Mouse (Mus musculus) heart, postnatal 14 days (tissue): Measurements from ENCODE around the gene Myo18b. TPM values are rescaled to one million over a fixed set of nuclear protein-coding genes. Genes with fewer than 3 reads are reported as not detected.

Source experiments
- DNase-seq, 2 experiments: peaks; one replicate each; pipeline ENCODE4 v3.0.0; 2021 to 2022
- intact Hi-C: fragments of 180-260 bp; cut with DNase I; formaldehyde crosslinking; loops from one replicate; pipeline ENCODE4 v1.15.1; 2025
- total RNA-seq, 2 experiments: library from RNA; stranded (reverse); gene quantifications; 2 replicates each; pipeline ENCODE4 v1.2.3; 2021

Myo18b gene
- total RNA-seq, 2 experiments from 2014 or later, result 239 to 240 TPM

DNA sequence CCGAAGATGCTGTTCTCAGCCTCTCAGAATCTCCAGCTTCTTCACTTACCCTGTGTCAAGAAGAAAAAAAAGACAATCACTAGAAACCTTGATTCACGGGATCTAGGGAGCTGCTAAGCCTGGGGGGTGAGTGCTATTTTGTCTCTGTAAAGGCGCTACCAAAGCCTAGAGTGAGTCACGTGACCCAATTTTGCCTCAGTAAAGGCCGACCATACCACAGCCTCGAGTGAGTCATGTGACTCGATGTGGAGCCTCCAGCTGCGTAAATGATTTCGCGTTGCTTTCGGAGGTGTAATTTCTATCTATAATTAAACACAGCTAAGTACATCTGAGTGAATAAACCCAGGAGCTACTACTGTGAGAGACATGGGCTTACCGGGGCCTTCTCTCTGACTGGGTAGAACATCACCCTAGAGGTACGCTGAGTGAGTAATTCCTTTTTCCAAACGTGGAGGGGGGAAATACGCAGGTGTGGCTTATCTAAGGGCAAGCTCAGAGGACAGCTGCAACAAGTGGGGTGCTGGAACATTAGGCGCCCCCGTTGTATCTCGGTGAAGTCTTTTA is 202.8 kb downstream of the Myo18b start:
- intact Hi-C loops, result no loop called here
- DNase-seq, result no peak

DNA sequence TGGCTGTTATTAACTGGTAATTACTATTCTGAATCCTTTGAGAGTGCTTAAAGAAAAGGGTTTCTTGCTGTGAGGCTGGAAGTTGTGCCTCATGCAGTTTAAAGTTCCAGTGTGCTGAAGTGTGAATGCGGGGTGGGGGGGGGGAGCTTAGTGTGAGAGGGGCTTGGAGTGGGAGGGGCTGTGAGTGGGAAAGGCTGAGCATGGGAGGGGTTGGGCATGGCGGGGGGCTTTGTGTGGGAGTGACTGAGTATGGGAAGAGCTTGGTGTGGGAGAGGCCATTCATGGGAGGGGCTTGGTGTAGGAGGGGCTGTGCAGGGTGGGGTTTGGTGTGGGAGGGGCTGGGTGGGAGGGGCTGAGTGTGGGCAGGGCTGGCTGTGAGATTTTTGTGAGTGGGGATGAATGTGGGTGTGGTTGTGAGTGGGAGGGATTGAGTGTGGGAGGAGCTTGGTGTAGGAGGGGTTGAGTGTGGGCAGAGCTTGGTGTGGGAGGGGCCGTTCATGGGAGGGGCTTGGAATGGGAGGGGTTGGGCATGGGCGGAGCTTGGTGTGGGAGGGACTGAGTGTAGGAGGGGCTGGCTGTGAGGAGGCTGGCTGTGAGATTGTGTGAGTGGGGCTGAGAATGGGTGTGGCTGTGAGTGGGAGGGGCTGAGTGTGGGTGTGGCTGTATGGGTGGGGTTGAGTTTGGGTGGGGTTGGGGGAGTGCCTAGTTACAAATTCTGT is 208.9 kb downstream of the Myo18b start:
- no peak for DNase-seq
- intact Hi-C loops, result no loop called here

DNA sequence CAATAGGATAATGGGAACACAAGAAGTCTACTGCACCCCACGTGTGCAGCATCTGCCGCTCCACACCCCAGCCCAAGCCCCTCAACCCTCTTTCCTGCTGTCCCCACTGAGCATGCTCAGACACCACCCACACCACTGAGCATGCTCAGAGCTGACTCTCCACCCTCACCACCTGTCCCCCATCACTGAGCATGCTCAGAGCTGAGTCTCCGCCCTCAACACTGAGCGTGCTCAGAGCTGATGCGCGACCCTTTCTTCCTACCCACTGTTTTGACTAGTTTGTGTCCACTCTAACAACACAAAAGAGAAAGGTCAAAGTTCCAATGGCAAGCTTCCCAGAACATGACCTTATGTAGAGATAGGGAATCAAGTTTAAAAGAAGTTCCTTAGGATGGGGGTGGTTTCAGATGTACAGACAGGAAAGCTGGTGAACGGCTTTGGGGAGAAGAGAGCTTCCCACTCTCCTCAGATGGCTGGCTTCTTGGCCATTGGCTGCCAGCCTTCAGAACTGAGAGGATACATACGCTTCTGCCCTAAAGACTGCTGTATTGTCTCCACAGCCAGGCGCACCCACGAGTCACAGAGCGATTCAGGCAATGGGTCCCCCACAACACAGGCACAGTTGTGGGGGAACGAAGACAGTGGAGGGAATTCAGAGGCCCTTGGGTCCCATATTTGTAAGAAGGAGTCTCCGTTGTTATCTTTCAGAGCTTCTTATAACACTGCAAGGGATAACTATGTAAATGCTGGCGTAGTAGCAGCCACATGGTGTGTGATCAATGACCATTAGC is 209.7 kb downstream of the Myo18b start:
- intact Hi-C loops, result no loop called here
- DNase-seq, result no peak

DNA sequence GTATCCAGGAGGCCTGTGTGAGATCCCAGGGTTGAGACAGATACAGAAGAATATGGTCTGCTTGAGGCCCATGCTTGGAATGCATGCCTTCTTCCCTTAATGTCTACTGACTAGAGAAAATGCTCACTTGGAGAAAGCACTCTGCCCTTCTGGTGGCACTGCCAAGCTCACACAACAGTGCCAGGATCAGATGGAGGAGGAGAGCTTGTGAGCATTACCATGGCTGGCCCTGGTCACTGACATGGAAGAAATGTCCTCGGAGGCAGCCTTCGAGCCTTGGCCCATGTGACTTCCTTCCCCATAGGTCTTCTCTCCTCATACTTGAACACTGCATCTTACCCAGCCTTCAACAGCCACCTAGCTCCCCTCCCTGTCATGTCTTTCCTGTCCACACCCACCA is 216.9 kb downstream of the Myo18b start:
- DNase-seq, result no peak
- intact Hi-C loops, result no loop called here

DNA sequence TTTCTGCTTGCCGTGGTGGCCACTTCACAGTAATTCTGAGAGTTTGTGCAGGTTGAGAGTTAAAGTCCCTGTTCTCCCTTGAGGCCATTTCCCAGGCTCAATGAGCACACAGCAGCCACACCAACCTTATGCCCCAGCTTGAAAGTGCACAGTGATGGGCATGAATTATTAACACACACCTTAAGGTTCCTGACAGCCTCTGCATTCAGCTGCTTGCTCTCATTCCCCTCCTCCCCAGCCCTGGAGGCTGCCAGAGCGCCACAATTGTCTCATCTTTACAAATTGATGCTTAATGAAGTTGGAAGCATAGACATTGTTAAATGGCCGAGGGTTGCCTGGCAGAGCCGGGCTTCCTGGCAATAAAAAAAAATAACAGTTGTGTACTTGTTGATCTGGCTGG is 218.0 kb downstream of the Myo18b start:
- DNase-seq, result no peak
- intact Hi-C loops, result no loop called here

DNA sequence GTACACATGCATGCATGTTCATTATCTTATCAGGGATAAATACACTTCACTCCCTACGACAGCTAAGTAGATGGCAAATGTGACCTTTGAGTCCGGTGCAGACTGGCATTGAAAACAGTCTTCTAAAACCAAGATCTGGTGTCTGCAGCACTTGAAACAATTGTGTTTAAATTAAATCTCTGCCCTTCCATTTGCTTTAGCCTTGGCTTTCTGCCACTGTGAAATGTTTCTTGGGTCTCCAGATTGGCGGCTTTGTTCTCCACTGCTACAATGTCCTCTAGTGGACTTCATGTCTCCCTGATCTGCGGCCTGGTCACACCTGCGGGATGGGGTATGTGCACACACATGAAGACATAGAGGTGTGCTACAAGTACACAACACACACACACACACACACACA is 221.4 kb downstream of the Myo18b start:
- intact Hi-C loops, result no loop called here

DNA sequence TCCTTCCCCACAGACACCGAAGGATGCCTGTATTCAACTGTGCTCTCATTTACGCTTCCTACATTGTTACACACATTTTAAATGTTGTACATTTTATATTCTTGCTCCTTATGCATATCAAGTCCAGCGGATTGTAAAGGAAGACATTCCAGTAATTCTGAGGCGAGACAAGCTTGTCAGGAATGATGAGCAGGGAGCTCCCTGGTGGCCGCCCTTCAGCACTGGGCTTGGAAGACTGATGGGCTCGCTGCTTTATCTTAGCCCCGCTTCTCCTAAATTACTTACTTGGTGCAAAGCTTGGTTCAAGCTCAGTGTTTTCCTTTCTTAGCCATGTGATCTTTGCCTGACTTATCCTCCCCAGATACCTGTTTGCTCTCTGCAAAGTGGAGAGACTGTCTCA is 223.7 kb downstream of the Myo18b start:
- no peak for DNase-seq
- intact Hi-C loops, result no loop called here

More for the DNA sequence above, 221.4 kb downstream of the Myo18b start:
- no peak for DNase-seq

DNA sequence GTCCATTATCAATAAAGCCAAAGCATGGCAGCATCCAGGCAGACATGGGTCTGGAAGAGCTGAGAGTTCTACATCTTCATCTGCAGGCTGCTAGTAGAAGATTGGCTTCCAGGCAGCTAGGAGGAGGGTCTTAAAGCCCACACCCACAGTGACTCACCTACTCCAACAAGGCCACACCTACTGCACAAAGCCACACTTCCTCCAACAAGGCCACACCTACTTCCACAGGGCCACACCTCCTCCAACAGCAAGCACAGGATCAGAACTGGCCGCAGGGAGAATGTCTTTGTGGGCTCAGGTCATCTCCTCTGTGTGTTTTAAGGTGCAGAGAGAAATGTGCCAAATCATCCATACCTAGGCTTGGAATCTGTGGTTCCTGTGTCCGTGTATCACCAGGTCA is 224.2 kb downstream of the Myo18b start:
- intact Hi-C loops, result no loop called here
- no peak for DNase-seq

DNA sequence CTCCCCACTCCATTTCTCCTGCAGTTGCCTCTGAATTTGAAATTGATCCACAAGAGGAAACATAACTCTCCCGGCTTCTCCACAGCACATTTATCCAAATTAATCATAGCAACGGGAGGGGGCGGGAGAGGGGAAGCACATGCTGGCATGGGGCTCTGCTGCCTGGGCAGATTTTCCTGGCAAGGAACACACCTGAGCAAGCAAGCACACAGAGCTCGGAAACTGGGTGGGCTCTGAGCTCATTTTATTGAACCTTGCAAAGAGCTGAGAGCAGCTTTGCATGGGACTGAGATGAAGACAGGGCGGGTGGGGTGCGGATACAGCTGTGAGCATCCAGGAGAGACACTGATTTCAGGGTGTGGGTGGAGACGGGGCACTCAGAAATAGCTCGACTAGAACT is 229.0 kb downstream of the Myo18b start:
- intact Hi-C loops, result no loop called here
- DNase-seq, result no peak

DNA sequence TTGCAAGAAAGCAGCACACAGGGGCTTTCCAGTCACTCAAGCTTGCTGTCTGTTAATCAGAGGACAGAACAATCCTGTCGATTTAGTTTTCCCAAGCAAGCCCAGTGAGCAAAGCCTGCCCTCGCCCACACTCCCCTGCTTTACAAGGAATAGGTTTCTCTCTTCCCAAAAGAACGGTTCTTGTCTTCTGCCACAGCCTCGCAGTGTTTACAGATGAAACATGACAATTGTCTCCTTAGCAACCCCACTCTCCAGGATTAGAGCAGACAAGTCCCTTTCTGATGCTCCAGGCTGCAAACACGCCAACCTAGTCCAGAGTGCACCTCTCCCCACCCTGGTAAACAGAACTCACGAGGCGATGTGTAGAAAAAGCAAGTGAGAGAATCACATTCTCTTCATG is 230.5 kb downstream of the Myo18b start:
- no peak for DNase-seq
- intact Hi-C loops, result no loop called here

DNA sequence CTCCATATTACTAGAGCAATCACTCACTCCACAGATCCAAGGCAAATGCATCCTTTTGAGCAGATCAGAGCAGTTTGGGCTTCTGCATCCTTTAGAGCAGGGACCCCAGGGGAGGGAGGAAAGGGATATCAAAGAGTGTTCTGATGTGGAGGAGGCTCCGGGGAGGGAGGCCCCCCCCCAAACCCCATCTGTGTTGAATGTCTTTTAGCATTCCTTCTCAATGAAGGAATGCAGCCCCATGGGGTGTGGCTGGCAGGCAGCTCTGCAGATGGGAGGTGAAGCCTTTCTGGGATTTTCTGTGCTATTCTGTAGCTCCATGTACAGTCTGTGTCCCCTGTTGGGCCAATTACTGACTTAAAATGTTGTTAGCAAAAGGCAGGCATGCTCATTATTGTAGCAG is 232.5 kb downstream of the Myo18b start:
- intact Hi-C loops, result no loop called here
- no peak for DNase-seq

DNA sequence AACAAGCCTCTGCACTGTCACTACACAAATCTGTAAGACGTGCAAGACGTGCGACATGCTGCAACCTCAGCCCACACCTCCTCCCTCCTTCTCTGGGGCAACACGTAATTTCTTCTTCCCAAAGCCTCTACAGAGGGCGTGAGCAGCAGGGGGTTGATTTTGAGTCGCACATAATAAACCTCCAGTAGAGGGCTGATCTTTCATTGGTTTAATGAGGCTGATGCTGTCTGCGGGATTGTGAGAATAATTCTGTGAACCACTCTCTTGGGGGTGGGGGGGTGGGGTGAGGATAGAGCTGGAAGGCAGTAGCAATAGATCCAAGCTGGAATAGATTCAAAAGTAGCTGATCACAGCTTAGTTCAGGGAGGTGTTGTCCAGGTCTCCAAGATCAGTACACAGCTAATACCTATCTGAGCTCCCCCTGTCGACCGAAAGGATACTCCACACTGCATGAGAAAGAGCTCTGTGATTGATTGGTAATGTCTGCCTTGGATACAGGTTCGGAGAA is 235.2 kb downstream of the Myo18b start:
- DNase-seq, result no peak
- intact Hi-C loops, result no loop called here

DNA sequence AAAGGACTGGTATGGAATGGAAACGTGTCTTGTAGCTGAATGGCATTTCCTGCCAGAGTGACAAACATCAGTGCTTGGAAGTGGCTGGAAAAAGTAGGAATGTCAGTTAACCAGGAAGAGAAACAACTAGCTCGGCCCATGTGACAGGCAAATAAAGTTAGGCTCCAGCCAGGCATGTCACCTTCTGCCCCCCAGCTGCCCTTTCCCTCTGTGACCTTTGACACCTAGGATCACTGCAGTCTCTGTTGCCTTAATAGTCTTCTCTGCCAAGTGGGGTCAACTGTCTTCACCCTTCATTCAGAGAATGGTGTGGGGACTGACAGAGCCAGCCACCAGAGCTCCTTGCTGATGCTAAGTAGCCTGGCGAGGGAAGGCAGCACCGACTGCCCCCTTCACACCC is 236.9 kb downstream of the Myo18b start:
- intact Hi-C loops, result no loop called here
- DNase-seq, result no peak

DNA sequence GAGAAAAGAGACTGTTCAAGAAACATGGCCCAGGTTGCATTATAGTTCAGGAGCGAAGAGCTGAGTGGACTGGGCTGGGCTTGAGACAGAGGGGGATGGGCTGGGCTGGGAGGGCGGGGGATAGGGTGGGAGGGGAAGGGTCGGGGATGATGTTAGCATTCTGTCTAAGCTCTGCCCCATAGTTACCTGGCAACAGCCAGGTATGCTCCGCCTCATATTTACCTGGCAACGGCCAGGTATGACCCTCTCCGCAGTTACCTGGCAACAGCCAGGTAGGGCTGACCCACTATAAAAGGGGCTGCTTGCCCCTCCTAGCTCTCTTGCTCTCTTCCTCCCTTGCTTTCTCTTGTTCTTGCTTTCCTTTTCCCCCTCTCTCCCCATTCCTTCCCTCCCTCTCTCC is 239.4 kb downstream of the Myo18b start:
- intact Hi-C loops, result no loop called here
- DNase-seq, result no peak

DNA sequence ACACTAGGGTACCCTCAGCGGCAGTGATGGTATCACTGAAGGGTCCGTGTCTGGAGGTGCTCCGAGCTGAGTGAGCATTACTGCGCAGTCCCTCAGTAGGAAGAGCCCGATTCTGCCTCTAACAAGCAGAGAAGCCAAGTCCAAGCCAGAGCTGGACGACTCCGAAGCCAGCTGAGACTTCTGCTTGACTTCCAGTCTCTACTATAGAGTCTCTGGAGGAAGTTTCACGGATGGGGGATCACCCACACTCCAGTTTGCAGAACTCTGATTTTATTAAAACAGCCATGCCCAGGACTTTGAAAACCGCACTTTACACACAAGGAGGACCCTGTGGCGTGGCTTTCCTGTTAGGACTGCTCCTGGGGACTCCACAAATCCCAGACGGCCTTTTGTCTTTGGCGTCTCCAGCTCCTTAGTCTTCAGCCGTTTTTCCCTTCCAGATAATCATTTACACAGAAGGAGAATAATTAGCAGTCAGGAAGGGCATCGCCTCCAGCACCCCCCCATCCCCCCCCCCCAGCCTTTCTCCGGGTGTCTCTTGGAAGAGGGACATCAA is 240.1 kb downstream of the Myo18b start:
- DNase-seq, result no peak
- intact Hi-C loops, result no loop called here

DNA sequence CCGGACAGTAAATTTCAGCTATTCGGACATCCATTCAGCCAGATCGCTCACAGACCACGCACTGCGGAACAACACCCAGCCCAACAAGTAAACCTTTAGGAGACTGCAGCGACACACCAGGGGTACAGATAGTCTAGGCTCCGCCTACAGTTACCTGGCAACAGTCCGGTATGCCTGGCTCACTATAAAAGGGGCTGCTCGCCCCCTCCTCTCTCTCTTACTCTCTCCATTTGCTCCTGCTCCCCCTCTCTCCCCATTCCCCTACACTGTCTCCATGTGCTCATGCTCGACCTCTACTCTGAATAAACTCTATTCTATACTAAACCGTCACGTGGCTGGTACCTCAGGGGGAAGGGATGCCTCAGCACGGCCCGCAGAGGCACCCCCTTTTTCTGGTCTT is 240.6 kb downstream of the Myo18b start:
- DNase-seq, result no peak
- intact Hi-C loops, result no loop called here

DNA sequence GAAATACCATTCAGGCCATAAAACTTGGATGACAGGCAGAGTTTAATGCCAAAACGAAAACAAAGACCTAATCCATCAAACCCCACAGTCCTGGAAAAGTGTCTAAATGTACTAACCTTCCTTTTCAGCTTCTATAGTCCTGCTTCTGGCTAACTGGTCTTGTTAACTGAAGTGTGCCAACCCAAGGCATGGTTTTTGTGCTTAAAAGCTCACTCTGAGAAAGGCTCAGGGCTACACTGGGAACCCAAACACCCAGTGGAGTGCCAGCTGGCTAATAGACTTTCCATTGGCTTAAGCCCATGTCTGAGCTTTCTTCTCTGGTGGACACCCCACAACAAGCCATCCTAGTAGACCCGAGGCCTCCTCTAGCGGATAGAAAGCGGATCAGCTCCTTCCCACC is 244.1 kb downstream of the Myo18b start:
- intact Hi-C loops, result no loop called here
- DNase-seq, result no peak

DNA sequence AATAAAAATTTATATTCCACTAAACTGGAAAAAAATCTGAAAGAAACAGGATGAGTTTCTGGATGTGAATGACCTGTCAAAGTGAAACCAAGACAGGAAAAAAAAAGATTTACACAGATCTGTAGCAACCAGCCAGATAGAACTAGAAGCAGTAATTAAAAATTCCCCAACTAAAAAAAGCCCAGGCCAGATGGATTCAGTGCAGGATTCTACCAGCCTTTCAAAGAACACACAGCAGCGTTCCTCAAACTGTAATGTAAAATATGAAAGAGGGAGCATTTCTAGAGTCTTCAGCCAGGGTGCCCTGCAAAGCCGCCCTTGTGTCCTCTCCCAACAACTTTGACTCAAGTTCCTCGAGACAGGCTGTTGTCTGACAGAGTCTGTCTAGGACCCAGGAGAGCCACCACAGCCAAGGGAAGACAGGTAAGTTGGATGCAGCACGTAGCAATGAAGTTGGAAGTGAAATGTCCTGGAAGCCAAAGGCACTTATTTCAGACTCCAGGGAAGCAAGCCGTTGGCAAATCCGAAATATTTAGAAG is 246.9 kb downstream of the Myo18b start:
- no peak for DNase-seq
- intact Hi-C loops, result no loop called here

DNA sequence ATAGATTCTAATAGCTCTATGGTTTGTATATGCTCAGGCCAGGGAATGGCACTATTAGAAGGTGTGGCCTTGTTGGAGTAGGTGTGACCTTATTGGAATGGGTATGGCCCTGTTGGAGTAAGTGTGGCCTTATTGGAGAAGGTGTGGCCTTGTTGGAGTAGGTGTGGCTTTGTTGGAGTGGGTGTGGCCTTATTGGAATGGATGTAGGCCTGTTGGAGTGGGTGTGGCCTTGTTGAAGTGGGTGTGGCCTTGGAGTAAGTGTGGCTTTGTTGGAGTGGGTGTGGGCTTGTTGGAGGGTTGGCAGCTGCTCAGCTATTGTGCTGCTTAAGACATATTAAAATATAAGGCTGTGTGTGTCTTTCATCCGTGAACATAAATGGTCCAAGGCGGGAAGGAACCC is 249.3 kb downstream of the Myo18b start:
- DNase-seq, result no peak
- intact Hi-C loops, result no loop called here

DNA sequence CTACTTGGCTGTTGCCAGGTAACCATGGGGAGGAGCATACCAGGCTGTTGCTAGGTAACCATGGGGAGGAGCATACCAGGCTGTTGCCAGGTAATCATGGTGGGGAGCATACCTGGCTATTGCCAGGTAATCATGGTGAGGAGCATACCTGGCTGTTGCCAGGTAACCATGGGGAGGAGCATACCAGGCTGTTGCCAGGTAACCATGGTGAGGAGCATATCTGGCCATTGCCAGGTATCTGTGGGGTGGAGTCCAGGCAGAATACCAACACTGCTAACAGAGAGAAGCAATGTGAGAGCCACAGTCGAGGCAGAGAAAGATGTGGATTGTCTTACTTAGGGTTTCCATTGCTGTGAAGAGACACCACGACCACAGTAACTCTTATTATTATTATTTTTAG is 250.6 kb downstream of the Myo18b start:
- DNase-seq, result no peak
- intact Hi-C loops, result no loop called here
